Comparison of ENCODE assay signal across 15 mouse cellular contexts in the genomic region with DNA sequence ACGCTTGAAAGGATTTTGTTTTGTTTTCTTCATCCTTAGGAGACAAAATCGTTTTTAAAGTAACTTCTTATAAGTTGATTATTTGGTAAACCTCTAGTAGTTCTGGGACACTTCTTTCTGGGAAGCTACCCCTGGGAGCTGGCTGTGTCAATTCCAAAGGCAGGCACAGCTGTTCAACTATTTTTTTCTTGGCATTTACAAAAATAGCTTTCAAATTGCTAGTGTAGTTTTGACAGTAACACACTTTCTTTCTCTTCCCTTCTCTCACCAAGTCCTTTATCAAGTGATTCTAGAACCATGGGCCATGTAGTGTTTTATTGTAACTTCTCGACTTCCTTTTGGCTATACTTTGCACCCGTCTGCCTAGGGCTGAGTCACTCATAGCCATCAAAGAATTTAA.
"Had no signal": no experiment of that assay in that cellular context is flagged by ENCODE, and none has a peak within 500 bp of the region (broad histone marks: within the 10 kb centered on the region; RNA-seq: fewer than 3 reads in every experiment).

No protein-coding gene starts in this region.

- DNase-seq: gastrocnemius, adult 2 months; gastrocnemius, postnatal 10 days; gastrocnemius, postnatal 36 days; heart, adult 11 months; heart, adult 2 months; heart, postnatal 14 days; heart, postnatal 36 days; kidney, adult 11 months; kidney, adult 2 months; kidney, adult 9 months; kidney, postnatal 14 days; kidney, postnatal 36 days; layer of hippocampus, adult 9-11 months; layer of hippocampus, postnatal 36 days; left cerebral cortex, postnatal 4 days had no signal
